Mouse (Mus musculus) kidney, postnatal 25 days (tissue): ENCODE data around the gene Pnisr.

ENCODE experiments used
- DNase-seq, 2 experiments: peaks; one replicate each; pipeline ENCODE4 v3.0.0; 2021; ENCODE audit warnings: mixed read lengths in 2 of 2

Gene Pnisr

DNA sequence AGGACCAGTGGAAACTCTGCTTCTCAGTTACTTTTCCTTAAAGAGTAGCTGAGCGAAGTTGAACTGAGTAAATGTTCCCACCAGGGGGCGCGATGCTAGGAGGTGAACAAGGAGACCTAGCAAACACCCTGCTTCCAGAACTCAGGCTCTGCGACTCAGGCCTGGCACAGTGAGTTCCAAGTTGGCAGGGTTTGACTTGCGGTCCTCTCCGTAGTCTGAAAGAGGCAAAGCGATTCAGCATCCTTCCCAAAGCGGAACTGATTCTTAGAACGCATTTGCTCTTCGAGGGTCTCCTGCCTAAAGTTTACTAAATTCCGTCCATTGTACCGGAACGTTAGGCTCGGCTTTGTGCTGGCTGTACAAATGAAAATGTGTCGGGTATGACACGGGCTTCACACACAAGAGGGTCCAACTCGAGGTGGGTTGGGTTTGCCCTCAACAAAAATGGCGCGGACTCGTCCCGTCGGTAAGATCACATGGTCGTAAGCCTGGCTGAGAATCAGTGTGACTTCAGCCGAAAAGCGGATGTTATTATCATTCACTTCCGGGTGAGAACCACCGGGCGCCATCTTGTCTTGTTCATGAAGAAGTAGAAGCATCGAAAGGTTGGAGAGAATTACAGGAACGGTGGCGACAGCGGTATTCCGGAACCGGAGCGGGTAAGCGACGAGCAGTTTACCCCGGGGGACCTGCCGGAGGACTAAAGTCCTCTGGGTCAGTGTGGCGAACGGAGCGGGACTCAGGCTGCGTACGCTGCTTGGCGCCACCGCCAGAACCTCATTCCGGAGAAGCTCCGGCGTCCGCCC lies at the start of gene Pnisr:
Pnisr (plus strand) TSS at position 103 of the 806 bp plus-strand sequence.
- DNase-seq, result peak; percentile 96 to 97

- no peak for DNase-seq
These were observed 46.4 kb upstream of the Pnisr start for GRCm38 (mm10) chr4:21801013-21801412.

- no peak for DNase-seq
These were observed 45.8 kb upstream of the Pnisr start for GRCm38 (mm10) chr4:21801620-21802019.

- no peak for DNase-seq
These were observed 40.2 kb upstream of the Pnisr start for GRCm38 (mm10) chr4:21807204-21807603.

- DNase-seq, result no peak
These were observed 36.8 kb upstream of the Pnisr start for GRCm38 (mm10) chr4:21810608-21811007.

GRCm38 (mm10) chr4:21812635-21813034 lies 34.7 kb upstream of the Pnisr start:
- DNase-seq, result no peak

DNA sequence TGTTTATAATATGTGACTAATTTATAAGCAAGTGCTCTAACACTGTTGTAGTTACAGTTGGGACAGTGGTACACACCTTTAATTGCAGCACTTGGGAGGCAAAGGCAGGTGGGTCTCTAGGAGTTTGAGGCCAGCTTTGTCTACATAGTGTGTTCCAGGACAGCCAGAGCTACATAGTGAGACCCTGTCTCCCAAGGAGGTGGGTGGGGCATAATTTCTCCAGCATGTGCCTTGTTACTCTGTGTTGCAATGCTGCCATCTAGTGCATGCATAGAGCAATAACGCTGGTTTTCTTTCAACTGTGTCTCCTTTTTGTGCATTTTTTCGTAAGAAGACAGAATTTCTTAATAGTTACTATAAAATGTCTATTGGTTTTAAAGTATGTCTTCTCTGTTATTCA lies 33.4 kb upstream of the Pnisr start:
- peak; percentile 40 to 43 for DNase-seq

DNA sequence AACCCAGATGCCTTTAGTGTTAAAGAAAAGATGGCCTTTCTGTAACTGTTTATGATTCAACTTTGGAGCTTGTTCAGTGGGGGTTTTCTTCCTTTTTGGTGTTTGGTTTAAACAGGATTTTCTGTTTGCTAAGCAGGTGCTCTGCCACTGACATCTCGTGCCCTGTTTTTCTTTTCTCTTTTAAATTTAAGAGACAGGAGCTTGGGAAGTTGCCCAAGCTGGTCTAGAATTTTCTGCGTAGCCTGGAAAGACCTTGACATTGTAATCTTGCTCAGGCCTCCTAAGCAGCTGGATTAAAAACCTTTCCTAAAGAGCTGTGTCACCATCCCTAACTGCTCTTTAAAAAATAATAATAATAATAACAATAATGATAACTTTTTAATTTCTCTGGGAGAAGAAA lies 20.8 kb upstream of the Pnisr start:
- no peak for DNase-seq

- no peak for DNase-seq
These were observed 14.5 kb upstream of the Pnisr start for GRCm38 (mm10) chr4:21832844-21833243.

- peak; percentile 93 to 95 for DNase-seq
These were observed 876 bp downstream of the Pnisr start for GRCm38 (mm10) chr4:21848287-21848630.

- no peak for DNase-seq
These were observed 10.1 kb downstream of the Pnisr start for GRCm38 (mm10) chr4:21857481-21857880.

- DNase-seq, result no peak
These were observed 17.8 kb downstream of the Pnisr start for GRCm38 (mm10) chr4:21865226-21865625.

GRCm38 (mm10) chr4:21878776-21879175 lies 31.4 kb downstream of the Pnisr start:
- DNase-seq, result no peak

GRCm38 (mm10) chr4:21879565-21880220 lies 32.3 kb downstream of the Pnisr start, which contains the start of gene Coq3:
Coq3 (plus strand) TSS chr4:21879673.
- peak; percentile 77 to 89 for DNase-seq

DNA sequence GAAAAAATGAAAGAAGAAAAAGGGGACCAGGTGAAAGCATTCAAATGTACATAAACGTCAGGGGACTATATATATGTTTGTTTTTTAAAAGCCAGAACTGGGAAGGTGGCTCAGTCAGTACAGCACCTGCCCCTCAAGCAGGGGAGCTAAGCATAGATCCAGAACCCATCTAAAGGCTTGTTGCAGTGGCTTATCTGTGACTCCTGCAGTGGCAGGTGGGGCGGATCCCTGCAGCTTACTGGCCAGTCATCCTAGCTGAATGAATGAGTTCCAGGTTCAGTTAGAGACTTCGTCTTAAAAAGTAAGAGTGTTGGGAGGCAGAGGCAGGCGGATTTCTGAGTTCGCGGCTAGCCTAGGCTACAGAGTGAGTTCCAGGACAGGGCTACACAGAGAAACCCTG lies 35.4 kb downstream of the Pnisr start:
- DNase-seq, result no peak

DNA sequence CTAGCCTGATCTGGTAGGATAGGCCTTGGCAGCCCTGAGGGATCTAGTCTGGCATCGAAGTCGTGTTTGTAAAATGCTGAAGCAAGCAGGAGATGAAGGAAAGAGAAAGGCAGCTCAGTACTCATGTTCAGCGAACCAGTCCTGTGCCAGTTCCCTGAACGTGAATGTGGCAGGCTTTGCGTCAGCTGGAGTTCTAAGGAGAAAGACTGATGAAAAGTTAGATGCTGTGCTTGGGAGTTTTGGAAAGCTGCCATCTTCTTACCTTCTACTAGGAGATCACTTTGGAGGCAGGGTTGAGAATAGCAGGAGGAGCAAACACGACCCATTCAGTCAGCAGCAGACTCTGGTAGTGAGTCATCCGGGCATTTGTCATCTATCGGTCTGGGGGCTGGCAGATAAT lies 38.4 kb downstream of the Pnisr start:
- DNase-seq, result no peak
